Mouse (Mus musculus) stomach, postnatal 0 days (tissue): Measurements from ENCODE around the gene Terf2ip. TPM values are rescaled to one million over a fixed set of nuclear protein-coding genes. Genes with fewer than 3 reads are reported as not detected.

Experiments
- ATAC-seq: fragments of 200-750 bp; cut with Nextera tagmentation; 2 replicates; pipeline ENCODE4 v1.8.0; 2017; ENCODE audit not compliant: low FRiP score, low TSS enrichment
- DNase-seq: peaks from one replicate; pipeline ENCODE4 v3.0.0-alpha.2; 2016; ENCODE audit warnings: low spot score
- H3K27ac ChIP-seq: fragments of 300-500 bp; sonication (generic); replicated peaks from 2 replicates; pipeline ENCODE4 v1.5.1; 2014; ENCODE audit warnings: mild to moderate bottlenecking, control low read depth
- H3K27me3 ChIP-seq: fragments of 300-500 bp; sonication (generic); 2 replicates; pipeline ENCODE4 v1.6.1; 2014; ENCODE audit warnings: low read length; ENCODE audit not compliant: control insufficient read depth, insufficient read depth
- H3K36me3 ChIP-seq: fragments of 300-500 bp; sonication (generic); 2 replicates; pipeline ENCODE4 v1.6.1; 2014; ENCODE audit warnings: low read length, mixed read lengths; ENCODE audit not compliant: control insufficient read depth, insufficient read depth
- H3K4me1 ChIP-seq: fragments of 300-500 bp; sonication (generic); replicated peaks from 2 replicates; pipeline ENCODE4 v1.6.1; 2014; ENCODE audit warnings: antibody characterized with exemption; ENCODE audit not compliant: control insufficient read depth, insufficient read depth
- H3K4me2 ChIP-seq: fragments of 300-500 bp; sonication (generic); replicated peaks from 2 replicates; pipeline ENCODE4 v1.6.1; 2014; ENCODE audit warnings: low read depth, mild to moderate bottlenecking, control low read depth, moderate library complexity
- H3K4me3 ChIP-seq: fragments of 300-500 bp; sonication (generic); 2 replicates; pipeline ENCODE4 v1.5.1; 2014; ENCODE audit warnings: low read depth, low read length, control low read depth
- H3K9ac ChIP-seq: fragments of 300-500 bp; sonication (generic); 2 replicates; pipeline ENCODE4 v1.6.1; 2014; ENCODE audit warnings: mild to moderate bottlenecking, low read length, control low read depth, mixed read lengths
- H3K9me3 ChIP-seq: fragments of 300-500 bp; sonication (generic); 2 replicates; pipeline ENCODE4 v1.6.1; 2016; ENCODE audit warnings: low read length; ENCODE audit not compliant: control insufficient read depth
- CTCF ChIP-seq: IDR thresholded peaks from 2 replicates; pipeline ENCODE4 v1.5.1; 2016; ENCODE audit warnings: antibody characterized with exemption, low read depth, mild to moderate bottlenecking, moderate library complexity
- EP300 ChIP-seq: optimal IDR thresholded peaks from 2 replicates; pipeline ENCODE3; 2016; ENCODE audit warnings: antibody characterized with exemption
- WGBS: fragments of 180-500 bp; shearing (Covaris S2); extraction: QIAGEN DNeasy Blood & Tissue Kit; methylation state at CpG from one replicate; pipeline ENCODE4 v1.1.7; 2014; 5-methylcytosine and 5-hydroxymethylcytosine counted together
- polyA plus RNA-seq: library from polyadenylated mRNA; unstranded; fragments of >200 nt; fragmentation: Nextera tagmentation; extraction: Ambion mirVana; gene quantifications from 2 replicates; pipeline ENCODE4 v1.2.1, GENCODE M21; 2015

Gene Terf2ip
- polyA plus RNA-seq, 1 experiment from 2014 or later = 10.2 TPM

- WGBS = 71% methylated on average over 3 of the region's 3 CpGs
- ATAC-seq = no peak
- no peak overlapping the region for H3K27ac ChIP-seq
- H3K4me1 ChIP-seq = no peaks in the 10 kb centered on the region
- no peaks in the 10 kb centered on the region for H3K9me3 ChIP-seq
- H3K9ac ChIP-seq = no peak overlapping the region
- TF ChIP-seq EP300 = no peak
- H3K4me3 ChIP-seq = no peak overlapping the region
- H3K4me2 ChIP-seq = peak overlapping the region; percentile 94; the same call in 1 of the 2 replicates
- no peak for DNase-seq
- H3K36me3 ChIP-seq = peaks cover 34% of the 10 kb centered on the region
- no peaks in the 10 kb centered on the region for H3K27me3 ChIP-seq
These were observed 18.5 kb upstream of the Terf2ip start for GRCm38 (mm10) chr8:111992703-111993039.

GRCm38 (mm10) chr8:112004754-112005153, 6.4 kb upstream of the Terf2ip start:
- no peak for TF ChIP-seq CTCF
- no peak for TF ChIP-seq EP300
- Histone ChIP-seq H3K9ac (no peak overlapping the region), H3K4me3 (no peak overlapping the region), H3K4me1 (no peaks in the 10 kb centered on the region), H3K27ac (no peak overlapping the region), H3K4me2 (no peak overlapping the region), H3K36me3 (peaks cover 25% of the 10 kb centered on the region), H3K27me3 (no peaks in the 10 kb centered on the region), H3K9me3 (no peaks in the 10 kb centered on the region)
- DNase-seq (no peak), ATAC-seq (no peak)

- ATAC-seq (no peak), DNase-seq (no peak)
- Histone ChIP-seq H3K36me3 (peaks cover 22% of the 10 kb centered on the region), H3K4me2 (no peak overlapping the region), H3K9me3 (no peaks in the 10 kb centered on the region), H3K27ac (no peak overlapping the region), H3K27me3 (no peaks in the 10 kb centered on the region), H3K4me1 (0 out of 2 replicates have a peak, but pooled peaks cover 2% of the 10 kb centered on the region), H3K9ac (no peak overlapping the region), H3K4me3 (no peak overlapping the region)
- TF ChIP-seq EP300 (no peak), CTCF (no peak)
- 83% methylated on average over 6 of the region's 6 CpGs for WGBS
These were observed 5.6 kb upstream of the Terf2ip start for GRCm38 (mm10) chr8:112005601-112006000.

GRCm38 (mm10) chr8:112007669-112008068, 3.5 kb upstream of the Terf2ip start:
- WGBS = 85% methylated on average over 2 of the region's 2 CpGs
- Histone ChIP-seq H3K4me1 (0 out of 2 replicates have a peak, but pooled peaks cover 2% of the 10 kb centered on the region), H3K9me3 (no peaks in the 10 kb centered on the region), H3K27ac (no peak overlapping the region), H3K4me2 (no peak overlapping the region), H3K9ac (no peak overlapping the region), H3K27me3 (no peaks in the 10 kb centered on the region), H3K4me3 (no peak overlapping the region), H3K36me3 (peaks cover 4% of the 10 kb centered on the region; the same call in 1 of the 2 replicates)
- TF ChIP-seq EP300 = no peak
- TF ChIP-seq CTCF = no peak
- no peak for ATAC-seq
- DNase-seq = no peak

GRCm38 (mm10) chr8:112009558-112009957, 1.6 kb upstream of the Terf2ip start:
- H3K4me3 ChIP-seq = no peak overlapping the region
- H3K27ac ChIP-seq = no peak overlapping the region
- no peaks in the 10 kb centered on the region for H3K27me3 ChIP-seq
- H3K4me2 ChIP-seq = no peak overlapping the region
- TF ChIP-seq CTCF = no peak
- no peak for TF ChIP-seq EP300
- ATAC-seq (no peak), DNase-seq (no peak)
- no peaks in the 10 kb centered on the region for H3K9me3 ChIP-seq
- 88% methylated on average over 7 of the region's 7 CpGs for WGBS
- H3K36me3 ChIP-seq = peaks cover 3% of the 10 kb centered on the region; the same call in 1 of the 2 replicates
- no peak overlapping the region for H3K9ac ChIP-seq
- H3K4me1 ChIP-seq = peaks cover 2% of the 10 kb centered on the region; the same call in 1 of the 2 replicates

- WGBS = under 1% methylated on average over 40 of the region's 40 CpGs
These were observed 631 bp downstream of the Terf2ip start for GRCm38 (mm10) chr8:112011816-112012242.

More at GRCm38 (mm10) chr8:112011816-112012242, 631 bp downstream of the Terf2ip start:
- peak; percentile 55 for DNase-seq
- Histone ChIP-seq H3K4me3 (peak overlapping the region; percentile 87), H3K36me3 (no peaks in the 10 kb centered on the region), H3K9me3 (no peaks in the 10 kb centered on the region), H3K4me1 (peaks cover 2% of the 10 kb centered on the region; the same call in 1 of the 2 replicates), H3K27me3 (no peaks in the 10 kb centered on the region), H3K4me2 (peak overlapping the region; percentile 95), H3K9ac (peak overlapping the region; percentile 85), H3K27ac (peak overlapping the region; percentile 88)
- TF ChIP-seq EP300 = no peak
- ATAC-seq = peak; percentile 56
